Mouse (Mus musculus) midbrain, postnatal 0 days (tissue): Measurements from ENCODE around the gene Kcnk1. TPM values are rescaled to one million over a fixed set of nuclear protein-coding genes. Genes with fewer than 3 reads are reported as not detected.

Experiments used
- ATAC-seq: fragments of 200-750 bp; cut with Nextera tagmentation; 2 replicates; pipeline ENCODE4 v1.8.0; 2017; ENCODE audit warnings: moderate number of reproducible peaks, mild to moderate bottlenecking, moderate TSS enrichment, moderate library complexity; ENCODE audit not compliant: low FRiP score
- DNase-seq: peaks from one replicate; pipeline ENCODE4 v3.0.0-alpha.2; 2015; ENCODE audit warnings: low spot score
- H3K27ac ChIP-seq: fragments of 300-500 bp; sonication (generic); 2 replicates; pipeline ENCODE4 v1.5.1; 2014; ENCODE audit warnings: low read depth, mild to moderate bottlenecking, low read length, mixed read lengths
- H3K27me3 ChIP-seq: fragments of 300-500 bp; sonication (generic); 2 replicates; pipeline ENCODE4 v1.6.1; 2014; ENCODE audit warnings: low read length, control low read depth, mixed read lengths; ENCODE audit not compliant: insufficient read depth
- H3K36me3 ChIP-seq: fragments of 300-500 bp; sonication (generic); 2 replicates; pipeline ENCODE4 v1.6.1; 2014; ENCODE audit warnings: low read length, control low read depth, mixed read lengths; ENCODE audit not compliant: insufficient read depth
- H3K4me1 ChIP-seq: fragments of 300-500 bp; sonication (generic); 2 replicates; pipeline ENCODE4 v1.6.1; 2014; ENCODE audit warnings: mild to moderate bottlenecking, control low read depth, antibody characterized with exemption, low read length, mixed read lengths; ENCODE audit not compliant: insufficient read depth
- H3K4me2 ChIP-seq: fragments of 300-500 bp; sonication (generic); 2 replicates; pipeline ENCODE4 v1.6.1; 2014; ENCODE audit warnings: low read depth, mild to moderate bottlenecking, low read length, mixed read lengths; ENCODE audit not compliant: poor library complexity, severe bottlenecking
- H3K4me3 ChIP-seq: fragments of 300-500 bp; sonication (generic); 2 replicates; pipeline ENCODE4 v1.5.1; 2014; ENCODE audit warnings: low read depth, mild to moderate bottlenecking, low read length, moderate library complexity
- H3K9ac ChIP-seq: fragments of 300-500 bp; sonication (generic); replicated peaks from 2 replicates; pipeline ENCODE4 v1.6.1; 2014; ENCODE audit warnings: mild to moderate bottlenecking, low read length, moderate library complexity, mixed read lengths; ENCODE audit not compliant: poor library complexity, severe bottlenecking
- H3K9me3 ChIP-seq: fragments of 300-500 bp; sonication (generic); 2 replicates; pipeline ENCODE4 v1.6.1; 2016; ENCODE audit warnings: low read length, control low read depth
- CTCF ChIP-seq: IDR thresholded peaks from 2 replicates; pipeline ENCODE4 v1.5.1; 2016; ENCODE audit warnings: antibody characterized with exemption, mild to moderate bottlenecking
- WGBS: fragments of 180-500 bp; shearing (Covaris S2); extraction: QIAGEN DNeasy Blood & Tissue Kit; methylation state at CpG from one replicate; pipeline ENCODE4 v1.1.7; 2014; 5-methylcytosine and 5-hydroxymethylcytosine counted together
- polyA plus RNA-seq: library from polyadenylated mRNA; unstranded; fragments of >200 nt; fragmentation: Nextera tagmentation; extraction: Ambion mirVana; gene quantifications from 2 replicates; pipeline ENCODE4 v1.2.1, GENCODE M21; 2015
- total RNA-seq: library from RNA; depleted of rRNA; stranded (reverse); fragments of >200 nt; gene quantifications from 2 replicates; pipeline ENCODE4 v1.2.3, GENCODE M21; 2014

Gene Kcnk1
- total and polyA plus RNA-seq, 2 experiments from 2014 or later, result 24.1 to 52.1 TPM

- Histone ChIP-seq H3K4me2 (no peak overlapping the region), H3K9ac (no peak overlapping the region), H3K4me1 (peaks cover 20% of the 10 kb centered on the region; the same call in 1 of the 2 replicates), H3K27ac (no peak overlapping the region), H3K27me3 (no peaks in the 10 kb centered on the region), H3K9me3 (no peaks in the 10 kb centered on the region), H3K36me3 (no peaks in the 10 kb centered on the region), H3K4me3 (no peak overlapping the region)
- 76% methylated on average over 7 of the region's 7 CpGs for WGBS
- DNase-seq (no peak), ATAC-seq (no peak)
- TF ChIP-seq CTCF, result no peak
Observed at GRCm38 (mm10) chr8:125999842-126000395, 4.9 kb downstream of the Kcnk1 start.

GRCm38 (mm10) chr8:126003546-126003945, 8.6 kb downstream of the Kcnk1 start:
- Histone ChIP-seq H3K9me3 (no peaks in the 10 kb centered on the region), H3K4me2 (no peak overlapping the region), H3K4me1 (no peaks in the 10 kb centered on the region), H3K4me3 (no peak overlapping the region), H3K27me3 (no peaks in the 10 kb centered on the region), H3K27ac (no peak overlapping the region), H3K36me3 (no peaks in the 10 kb centered on the region), H3K9ac (no peak overlapping the region)
- no peak for TF ChIP-seq CTCF
- WGBS, result 87% methylated on average over 6 of the region's 6 CpGs
- ATAC-seq, result no peak
- DNase-seq, result no peak

GRCm38 (mm10) chr8:126004953-126005352, 10.0 kb downstream of the Kcnk1 start:
- H3K4me2 ChIP-seq, result no peak overlapping the region
- no peaks in the 10 kb centered on the region for H3K27me3 ChIP-seq
- H3K9ac ChIP-seq, result no peak overlapping the region
- ATAC-seq (no peak), DNase-seq (no peak)
- no peak overlapping the region for H3K4me3 ChIP-seq
- H3K27ac ChIP-seq, result no peak overlapping the region
- WGBS, result 85% methylated on average over 7 of the region's 7 CpGs
- H3K36me3 ChIP-seq, result no peaks in the 10 kb centered on the region
- H3K9me3 ChIP-seq, result no peaks in the 10 kb centered on the region
- no peak for TF ChIP-seq CTCF
- H3K4me1 ChIP-seq, result no peaks in the 10 kb centered on the region

- Histone ChIP-seq H3K27me3 (no peaks in the 10 kb centered on the region), H3K9me3 (no peaks in the 10 kb centered on the region), H3K4me3 (no peak overlapping the region), H3K4me2 (no peak overlapping the region), H3K27ac (no peak overlapping the region), H3K9ac (no peak overlapping the region), H3K4me1 (no peaks in the 10 kb centered on the region), H3K36me3 (no peaks in the 10 kb centered on the region)
- DNase-seq (no peak), ATAC-seq (no peak)
- TF ChIP-seq CTCF, result no peak
- WGBS, result 78% methylated on average over 11 of the region's 11 CpGs
Observed at GRCm38 (mm10) chr8:126006310-126006990, 11.5 kb downstream of the Kcnk1 start.

- no peak for DNase-seq
- no peaks in the 10 kb centered on the region for H3K9me3 ChIP-seq
- H3K27me3 ChIP-seq, result no peaks in the 10 kb centered on the region
- ATAC-seq, result no peak
- no peaks in the 10 kb centered on the region for H3K36me3 ChIP-seq
- H3K9ac ChIP-seq, result no peak overlapping the region
- no peak for TF ChIP-seq CTCF
- no peaks in the 10 kb centered on the region for H3K4me1 ChIP-seq
- H3K4me3 ChIP-seq, result no peak overlapping the region
- 87% methylated on average over 19 of the region's 19 CpGs for WGBS
- no peak overlapping the region for H3K27ac ChIP-seq
- H3K4me2 ChIP-seq, result no peak overlapping the region
Observed at GRCm38 (mm10) chr8:126007538-126008330, 12.8 kb downstream of the Kcnk1 start.

- Histone ChIP-seq H3K9me3 (no peaks in the 10 kb centered on the region), H3K27ac (no peak overlapping the region), H3K4me1 (no peaks in the 10 kb centered on the region), H3K4me3 (no peak overlapping the region), H3K36me3 (no peaks in the 10 kb centered on the region), H3K27me3 (no peaks in the 10 kb centered on the region), H3K4me2 (no peak overlapping the region), H3K9ac (no peak overlapping the region)
- WGBS, result 93% methylated on average over 2 of the region's 2 CpGs
- TF ChIP-seq CTCF, result no peak
- ATAC-seq (no peak), DNase-seq (no peak)
Observed at GRCm38 (mm10) chr8:126008945-126009344, 14.0 kb downstream of the Kcnk1 start.
